Mouse (Mus musculus) layer of hippocampus, adult 18-20 months (tissue): ENCODE measurements around the gene Ddn. TPM values are rescaled to one million over a fixed set of nuclear protein-coding genes. Genes with fewer than 3 reads are reported as not detected.
A peak's percentile ranks its signal among the peaks of the same experiment; 100 is the strongest.

ENCODE experiments used
- DNase-seq, 2 experiments: peaks; one replicate each; pipeline ENCODE4 v3.0.0; 2022; ENCODE audit warnings: low spot score in 2 of 2
- total RNA-seq, 2 experiments: library from RNA; stranded (reverse); gene quantifications; 2 replicates each; pipeline ENCODE4 v1.2.3; 2021

Ddn gene
- total RNA-seq, 2 experiments from 2014 or later: 1,780 to 1,859 TPM

- DNase-seq: no peak
Measured at GRCm38 (mm10) chr15:98777005-98777616, 32.2 kb downstream of the Ddn start.

GRCm38 (mm10) chr15:98776280-98777004, 32.8 kb downstream of the Ddn start:
- no peak for DNase-seq

- DNase-seq: no peak
Measured at GRCm38 (mm10) chr15:98775533-98775932, 33.8 kb downstream of the Ddn start.

- DNase-seq: no peak
Measured at GRCm38 (mm10) chr15:98774096-98774495, 35.2 kb downstream of the Ddn start.

GRCm38 (mm10) chr15:98772511-98773211, 36.6 kb downstream of the Ddn start:
- DNase-seq: no peak

- no peak for DNase-seq
Measured at GRCm38 (mm10) chr15:98771813-98772425, 37.4 kb downstream of the Ddn start.

- no peak for DNase-seq
Measured at GRCm38 (mm10) chr15:98768259-98768658, 41.0 kb downstream of the Ddn start.

- DNase-seq: no peak
Measured at GRCm38 (mm10) chr15:98765929-98766328, 43.4 kb downstream of the Ddn start.

GRCm38 (mm10) chr15:98762670-98763529, 46.4 kb downstream of the Ddn start, which contains the start of gene Arf3:
Arf3 (minus strand) TSS chr15:98763214.
- DNase-seq: peak; percentile 97

GRCm38 (mm10) chr15:98762201-98762621, 47.1 kb downstream of the Ddn start:
- peak; percentile 73 to 82 for DNase-seq

GRCm38 (mm10) chr15:98754125-98754524, 55.2 kb downstream of the Ddn start:
- DNase-seq: no peak

Other genes starting within 250 kb of the Ddn start
- 10 to 100 TPM; 39.6 to 43.9 TPM for gene Ccnt1, start 238.6 kb downstream of the Ddn start, total RNA-seq
- not detected for gene 4930415O20Rik, start 238.5 kb downstream of the Ddn start, total RNA-seq
- 10 to 100 TPM; 46.5 to 48.2 TPM for gene Adcy6, start 199.4 kb downstream of the Ddn start, total RNA-seq
- gene Cacnb3, start 178.7 kb downstream of the Ddn start, total RNA-seq: 100 to 1,000 TPM; 217 to 222 TPM
- 100 to 1,000 TPM in 1 of 2 experiments, 10 to 100 TPM in 1; 89.8 to 108 TPM for gene Ddx23, start 146.6 kb downstream of the Ddn start, total RNA-seq
- gene Rnd1, start 132.0 kb downstream of the Ddn start, total RNA-seq: 1 to 10 TPM; 6.3 to 8.0 TPM
- 1 to 10 TPM; 7.4 to 9.7 TPM for gene Ccdc65, start 101.3 kb downstream of the Ddn start, total RNA-seq
- 1 to 10 TPM in 1 of 2 experiments, under 1 TPM in 1; 0.97 to 1.4 TPM for gene Fkbp11, start 81.3 kb downstream of the Ddn start, total RNA-seq
- 100 to 1,000 TPM; 830 to 882 TPM for gene Arf3, start 46.3 kb downstream of the Ddn start, total RNA-seq
- gene Wnt10b, start 31.3 kb downstream of the Ddn start, total RNA-seq: under 1 TPM; 0.23 to 0.64 TPM
- not detected for gene Wnt1, start 19.6 kb downstream of the Ddn start, total RNA-seq
- gene Prkag1, start 22.0 kb upstream of the Ddn start, total RNA-seq: 10 to 100 TPM; 50.6 to 51.1 TPM
- gene Kmt2d, start 61.7 kb upstream of the Ddn start, total RNA-seq: 100 to 1,000 TPM in 1 of 2 experiments, 10 to 100 TPM in 1; 89.1 to 103 TPM
- 1 to 10 TPM; 5.7 to 6.3 TPM for gene Rhebl1, start 85.0 kb upstream of the Ddn start, total RNA-seq
- gene Dhh, start 89.0 kb upstream of the Ddn start, total RNA-seq: under 1 TPM; 0.08 to 0.15 TPM
- 10 to 100 TPM; 13.7 to 14.0 TPM for gene Lmbr1l, start 108.7 kb upstream of the Ddn start, total RNA-seq
- 100 to 1,000 TPM; 448 to 490 TPM for gene Tuba1b, start 125.1 kb upstream of the Ddn start, total RNA-seq
- not detected for gene Gm49450, start 144.1 kb upstream of the Ddn start, total RNA-seq
- gene Tuba1a, start 144.2 kb upstream of the Ddn start, total RNA-seq: 100 to 1,000 TPM; 699 to 750 TPM
- gene Tuba1c, start 220.4 kb upstream of the Ddn start, total RNA-seq: 10 to 100 TPM; 48.9 to 55.6 TPM
- 1 to 10 TPM in 1 of 2 experiments, under 1 TPM in 1; 0.61 to 1.1 TPM for gene Prph, start 245.7 kb upstream of the Ddn start, total RNA-seq